Mouse (Mus musculus): ENCODE results near the gene Racgap1. TPM values are rescaled to one million over a fixed set of nuclear protein-coding genes. Genes with fewer than 3 reads are reported as not detected.

The Racgap1 gene
- total and polyA plus RNA-seq, 2 experiments from 2014 or later = 27.2 to 32.9 TPM

GRCm38 (mm10) chr15:99663964-99664599 is 12.6 kb upstream of the Racgap1 start:
- DNase-seq (ENCODE audit: low spot score) = peak; percentile 58
- 2% methylated on average over 17 of the region's 17 CpGs for WGBS
- peak overlapping the region; percentile 35; the same call in 1 of the 2 replicates for H3K4me3 ChIP-seq (ENCODE audit: low read depth, low read length)
- H3K9ac ChIP-seq (replicated peaks; ENCODE audit: low read length, poor library complexity, severe bottlenecking) = peak overlapping the region; percentile 74
- no peaks in the 10 kb centered on the region for H3K9me3 ChIP-seq (ENCODE audit: low read length)
- H3K27ac ChIP-seq (ENCODE audit: low read depth, low read length) = peak overlapping the region; percentile 78
- H3K4me1 ChIP-seq (ENCODE audit: insufficient read depth, low read length) = peaks cover 9% of the 10 kb centered on the region; the same call in 1 of the 2 replicates
- H3K36me3 ChIP-seq (ENCODE audit: insufficient read depth, low read length) = no peaks in the 10 kb centered on the region
- ATAC-seq (ENCODE audit: low FRiP score) = 0 out of 2 replicates have a peak, but pooled peaks have one; percentile 1
- H3K4me2 ChIP-seq (ENCODE audit: low read depth, low read length, poor library complexity, severe bottlenecking) = peak overlapping the region; percentile 65
- no peak for TF ChIP-seq CTCF (IDR thresholded peaks at IDR 0.05)
- H3K27me3 ChIP-seq (ENCODE audit: insufficient read depth, low read length) = no peaks in the 10 kb centered on the region

- H3K27me3 ChIP-seq (ENCODE audit: insufficient read depth, low read length) = no peaks in the 10 kb centered on the region
- no peak overlapping the region for H3K27ac ChIP-seq (ENCODE audit: low read depth, low read length)
- DNase-seq (ENCODE audit: low spot score) = no peak
Measured at GRCm38 (mm10) chr15:99662371-99662770, 10.9 kb upstream of the Racgap1 start.

GRCm38 (mm10) chr15:99661121-99661830 is 9.8 kb upstream of the Racgap1 start:
- Histone ChIP-seq H3K27me3 (ENCODE audit: insufficient read depth, low read length) (no peaks in the 10 kb centered on the region), H3K9me3 (ENCODE audit: low read length) (no peaks in the 10 kb centered on the region), H3K27ac (ENCODE audit: low read depth, low read length) (no peak overlapping the region), H3K9ac (replicated peaks; ENCODE audit: low read length, poor library complexity, severe bottlenecking) (no peak overlapping the region), H3K4me3 (ENCODE audit: low read depth, low read length) (no peak overlapping the region), H3K4me2 (ENCODE audit: low read depth, low read length, poor library complexity, severe bottlenecking) (no peak overlapping the region), H3K4me1 (ENCODE audit: insufficient read depth, low read length) (peaks cover 9% of the 10 kb centered on the region; the same call in 1 of the 2 replicates), H3K36me3 (ENCODE audit: insufficient read depth, low read length) (no peaks in the 10 kb centered on the region)
- DNase-seq (ENCODE audit: low spot score) (no peak), ATAC-seq (ENCODE audit: low FRiP score) (no peak)
- 94% methylated on average over 15 of the region's 15 CpGs for WGBS
- TF ChIP-seq CTCF (IDR thresholded peaks at IDR 0.05) = no peak

More at GRCm38 (mm10) chr15:99662371-99662770, 10.9 kb upstream of the Racgap1 start:
- Histone ChIP-seq H3K36me3 (ENCODE audit: insufficient read depth, low read length) (no peaks in the 10 kb centered on the region), H3K9me3 (ENCODE audit: low read length) (no peaks in the 10 kb centered on the region), H3K9ac (replicated peaks; ENCODE audit: low read length, poor library complexity, severe bottlenecking) (no peak overlapping the region), H3K4me1 (ENCODE audit: insufficient read depth, low read length) (peaks cover 9% of the 10 kb centered on the region; the same call in 1 of the 2 replicates), H3K4me2 (ENCODE audit: low read depth, low read length, poor library complexity, severe bottlenecking) (no peak overlapping the region), H3K4me3 (ENCODE audit: low read depth, low read length) (no peak overlapping the region)
- no peak for ATAC-seq (ENCODE audit: low FRiP score)
- TF ChIP-seq CTCF (IDR thresholded peaks at IDR 0.05) = no peak
- 47% methylated on average over 7 of the region's 7 CpGs for WGBS

DNA sequence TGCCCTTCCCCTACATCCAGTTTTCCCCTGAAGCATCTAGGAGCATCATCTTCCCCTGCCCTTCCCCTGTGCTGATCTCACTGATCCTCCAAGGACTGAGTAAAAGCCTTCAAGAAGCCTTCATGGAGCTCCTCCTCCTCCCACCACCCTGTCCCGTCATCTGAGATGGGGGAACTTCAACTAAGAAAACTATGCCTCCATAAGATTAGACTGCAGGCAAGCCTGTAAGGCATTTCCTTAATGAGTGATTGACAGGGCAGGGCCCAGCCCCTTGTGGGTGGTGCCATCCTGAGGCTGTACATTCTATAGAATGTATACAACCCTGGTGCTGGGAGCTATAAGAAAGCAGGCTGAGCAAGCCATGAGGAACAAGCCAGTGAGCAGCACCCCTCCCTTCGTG is 7.0 kb upstream of the Racgap1 start:
- no peak for DNase-seq (ENCODE audit: low spot score)
- Histone ChIP-seq H3K9ac (replicated peaks; ENCODE audit: low read length, poor library complexity, severe bottlenecking) (no peak overlapping the region), H3K36me3 (ENCODE audit: insufficient read depth, low read length) (no peaks in the 10 kb centered on the region), H3K4me3 (ENCODE audit: low read depth, low read length) (no peak overlapping the region), H3K4me2 (ENCODE audit: low read depth, low read length, poor library complexity, severe bottlenecking) (no peak overlapping the region), H3K4me1 (ENCODE audit: insufficient read depth, low read length) (no peaks in the 10 kb centered on the region), H3K27ac (ENCODE audit: low read depth, low read length) (no peak overlapping the region), H3K9me3 (ENCODE audit: low read length) (no peaks in the 10 kb centered on the region), H3K27me3 (ENCODE audit: insufficient read depth, low read length) (0 out of 2 replicates have a peak, but pooled peaks cover 8% of the 10 kb centered on the region)
- no peak for TF ChIP-seq CTCF (IDR thresholded peaks at IDR 0.05)
- ATAC-seq (ENCODE audit: low FRiP score) = no peak
- WGBS = 70% methylated on average over 2 of the region's 2 CpGs

GRCm38 (mm10) chr15:99655956-99656355 is 4.5 kb upstream of the Racgap1 start:
- Histone ChIP-seq H3K27me3 (ENCODE audit: insufficient read depth, low read length) (0 out of 2 replicates have a peak, but pooled peaks cover 8% of the 10 kb centered on the region), H3K27ac (ENCODE audit: low read depth, low read length) (no peak overlapping the region), H3K36me3 (ENCODE audit: insufficient read depth, low read length) (no peaks in the 10 kb centered on the region), H3K9ac (replicated peaks; ENCODE audit: low read length, poor library complexity, severe bottlenecking) (no peak overlapping the region), H3K4me3 (ENCODE audit: low read depth, low read length) (no peak overlapping the region), H3K9me3 (ENCODE audit: low read length) (no peaks in the 10 kb centered on the region), H3K4me1 (ENCODE audit: insufficient read depth, low read length) (no peaks in the 10 kb centered on the region), H3K4me2 (ENCODE audit: low read depth, low read length, poor library complexity, severe bottlenecking) (no peak overlapping the region)
- DNase-seq (ENCODE audit: low spot score) = no peak
- ATAC-seq (ENCODE audit: low FRiP score) = no peak
- 36% methylated on average over 9 of the region's 9 CpGs for WGBS
- no peak for TF ChIP-seq CTCF (IDR thresholded peaks at IDR 0.05)

- WGBS = 6% methylated on average over 21 of the region's 21 CpGs
- no peak for ATAC-seq (ENCODE audit: low FRiP score)
- H3K27ac ChIP-seq (ENCODE audit: low read depth, low read length) = no peak overlapping the region
Measured at GRCm38 (mm10) chr15:99653876-99654275, 2.4 kb upstream of the Racgap1 start.

More at GRCm38 (mm10) chr15:99653876-99654275, 2.4 kb upstream of the Racgap1 start:
- Histone ChIP-seq H3K9ac (replicated peaks; ENCODE audit: low read length, poor library complexity, severe bottlenecking) (no peak overlapping the region), H3K36me3 (ENCODE audit: insufficient read depth, low read length) (no peaks in the 10 kb centered on the region), H3K9me3 (ENCODE audit: low read length) (no peaks in the 10 kb centered on the region), H3K4me3 (ENCODE audit: low read depth, low read length) (peak overlapping the region; percentile 11), H3K4me1 (ENCODE audit: insufficient read depth, low read length) (no peaks in the 10 kb centered on the region), H3K27me3 (ENCODE audit: insufficient read depth, low read length) (0 out of 2 replicates have a peak, but pooled peaks cover 8% of the 10 kb centered on the region), H3K4me2 (ENCODE audit: low read depth, low read length, poor library complexity, severe bottlenecking) (peak overlapping the region; percentile 36)
- no peak for DNase-seq (ENCODE audit: low spot score)
- no peak for TF ChIP-seq CTCF (IDR thresholded peaks at IDR 0.05)
